Mouse (Mus musculus) central nervous system, embryonic 14 days (tissue): ENCODE measurements around the gene Lenep. TPM values are rescaled to one million over a fixed set of nuclear protein-coding genes. Genes with fewer than 3 reads are reported as not detected.

Experiments used
- polyA plus RNA-seq: library from polyadenylated mRNA; depleted of rRNA; stranded (reverse); fragments of >200 nt; gene quantifications from 2 replicates; pipeline ENCODE4 v1.2.3, GENCODE M21; 2012; rRNA removed

Gene Lenep
- 4.3 and 5.9 TPM in 2 replicates for polyA plus RNA-seq

DNA sequence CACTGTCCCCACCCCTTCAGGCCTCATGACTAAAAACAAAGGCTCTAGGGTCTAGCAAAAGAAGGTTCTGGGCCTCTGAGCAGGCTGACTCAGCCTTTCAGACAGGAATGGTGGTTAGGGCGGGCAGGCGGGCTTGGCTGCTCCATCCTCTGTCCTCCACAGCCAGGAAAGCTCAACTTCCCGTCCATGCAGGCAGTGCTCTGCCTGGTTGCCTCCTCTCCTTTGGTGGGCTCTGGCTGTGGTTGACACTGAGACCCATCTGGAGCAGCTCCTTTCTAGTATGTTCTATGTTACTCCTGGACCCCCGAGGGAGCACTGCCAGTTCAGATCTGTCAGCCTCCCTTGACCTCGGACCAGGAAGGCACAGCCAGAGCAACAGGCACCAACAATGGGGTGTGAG lies at the start of gene Lenep:
Gene Lenep, minus strand, starts transcription at position 101 of the 400 bp plus-strand sequence.

DNA sequence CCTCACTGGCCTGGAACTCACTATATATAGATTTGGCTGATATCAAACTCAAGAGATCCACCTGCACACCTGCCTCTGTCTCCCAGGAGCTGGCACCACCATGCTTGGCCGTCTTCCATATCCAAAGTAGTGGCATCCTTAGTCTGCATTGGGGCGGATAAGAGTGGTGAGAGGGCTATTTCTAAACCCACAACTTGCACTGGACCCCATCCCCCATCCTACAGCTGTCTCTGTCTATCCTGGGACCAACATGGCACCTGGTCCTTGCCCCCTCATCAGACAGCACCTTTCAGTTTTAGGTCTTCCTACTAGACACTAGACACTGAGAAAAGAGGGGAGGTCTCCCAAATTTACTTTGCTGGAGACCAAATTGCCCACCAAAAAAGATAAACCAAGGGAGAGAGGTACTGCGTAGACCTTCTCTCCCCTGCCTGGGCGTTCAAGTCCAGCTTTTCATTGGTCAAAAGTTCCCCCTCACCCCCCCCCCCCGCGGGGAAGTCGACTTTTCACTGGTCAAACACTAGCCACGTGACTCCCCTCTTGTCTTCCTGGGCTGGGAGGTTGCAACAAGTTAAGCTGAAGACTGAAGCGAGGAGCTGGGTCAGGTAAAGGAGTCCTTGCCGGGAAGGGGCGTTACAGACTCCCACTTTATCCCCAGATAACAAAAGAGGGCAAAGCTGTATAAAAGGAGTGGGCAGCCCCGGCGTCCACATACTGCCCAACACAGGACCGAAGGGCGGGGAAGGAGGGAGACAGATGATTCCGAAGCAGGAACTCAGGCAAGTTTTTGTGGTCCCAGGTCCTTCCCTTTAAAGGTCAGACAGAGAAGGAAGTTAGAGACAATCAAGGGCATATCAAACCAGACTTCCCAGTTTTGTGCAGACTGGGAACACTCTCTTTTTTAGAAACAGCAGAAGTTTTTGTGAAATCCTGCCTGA lies 33.9 kb upstream of the Lenep start, which contains the start of gene Pbxip1:
Gene Pbxip1, plus strand, starts transcription at position 531 of the 938 bp plus-strand sequence.

DNA sequence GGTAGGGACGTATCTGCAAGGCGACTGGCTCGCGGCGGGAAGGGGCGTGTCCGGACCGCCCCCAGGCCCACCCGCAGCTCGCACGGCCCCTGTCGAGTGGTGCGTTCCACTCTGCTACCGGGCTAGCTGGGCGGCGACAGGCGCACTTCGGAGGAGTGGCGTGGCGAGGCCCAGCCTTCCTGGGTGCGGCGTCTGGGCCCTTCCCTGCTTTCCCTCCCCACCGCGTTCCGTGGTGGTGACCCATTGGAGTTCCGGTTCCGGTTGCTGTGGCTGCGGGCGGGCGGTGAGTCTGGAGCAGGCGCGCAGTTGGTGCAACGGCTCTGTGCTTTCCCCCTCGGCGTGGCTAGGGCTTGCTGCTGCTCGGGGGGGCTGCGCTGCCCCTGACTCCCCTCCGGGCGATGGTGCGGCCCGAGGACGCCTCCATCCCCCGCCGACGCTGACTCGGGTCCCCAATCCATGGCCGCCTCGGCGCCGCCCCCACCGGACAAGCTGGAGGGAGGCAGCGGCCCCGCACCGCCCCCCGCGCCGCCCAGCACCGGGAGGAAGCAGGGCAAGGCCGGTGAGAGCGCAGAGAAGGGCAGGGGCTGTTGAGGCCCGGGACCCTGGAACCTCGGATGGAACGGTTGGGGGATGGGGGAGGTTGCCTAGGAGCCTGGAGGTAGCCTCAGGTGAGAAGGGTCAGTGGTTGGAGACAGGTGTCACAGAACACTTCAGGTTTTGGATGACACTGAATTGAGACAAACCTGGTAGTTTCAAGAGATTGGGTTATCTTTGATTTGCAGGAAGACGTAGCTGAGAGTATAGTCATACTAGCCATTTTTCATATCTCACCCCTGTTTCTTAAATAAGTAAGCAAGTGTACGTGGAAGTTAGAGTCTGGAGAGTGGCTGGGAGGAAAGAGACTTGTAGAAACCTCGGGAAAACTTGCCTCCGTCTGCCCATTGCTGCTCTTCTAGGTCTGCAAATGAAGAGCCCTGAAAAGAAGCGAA lies 27.9 kb upstream of the Lenep start, which contains the start of gene Pygo2:
Gene Pygo2, plus strand, starts transcription at position 44 of the 989 bp plus-strand sequence.

DNA sequence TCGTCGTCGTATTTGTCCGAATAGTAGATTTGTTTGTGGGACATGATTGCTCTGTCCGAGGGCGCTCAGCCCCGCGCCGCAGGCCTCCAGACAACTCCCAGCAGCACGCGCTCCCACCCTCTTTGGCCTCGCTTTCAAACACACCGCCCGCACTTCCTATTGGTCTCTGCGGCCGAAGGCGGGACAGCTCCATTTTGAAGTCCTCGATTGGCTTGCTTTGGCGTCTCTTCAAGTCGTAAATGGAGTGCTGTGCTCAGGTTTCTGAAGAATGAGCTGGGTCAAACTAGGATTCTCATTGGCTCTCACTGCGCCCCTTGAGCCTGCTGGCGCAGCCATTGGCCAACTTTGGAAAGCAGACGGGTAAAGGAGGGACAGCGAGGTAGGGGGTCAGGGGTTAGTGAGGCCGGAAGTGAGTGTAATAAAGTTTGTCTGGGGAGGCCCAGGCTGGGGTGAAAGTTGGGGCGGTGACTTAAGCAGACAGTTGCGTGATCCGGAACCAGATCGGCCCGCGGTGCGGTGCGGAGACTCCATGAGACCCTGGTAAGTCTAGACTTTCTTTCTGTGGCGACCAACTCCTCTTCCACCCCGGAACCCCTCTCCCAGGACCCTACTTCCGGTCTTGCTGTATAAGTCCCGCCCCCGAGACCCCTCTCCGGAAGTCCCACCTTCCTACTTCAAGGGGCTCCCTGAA lies 15.7 kb upstream of the Lenep start, which contains the start of the genes Cks1b and Shc1:
Gene Cks1b, minus strand, starts transcription at position 214 of the 691 bp plus-strand sequence.
Gene Shc1, plus strand, starts transcription at position 274 of the 691 bp plus-strand sequence.

DNA sequence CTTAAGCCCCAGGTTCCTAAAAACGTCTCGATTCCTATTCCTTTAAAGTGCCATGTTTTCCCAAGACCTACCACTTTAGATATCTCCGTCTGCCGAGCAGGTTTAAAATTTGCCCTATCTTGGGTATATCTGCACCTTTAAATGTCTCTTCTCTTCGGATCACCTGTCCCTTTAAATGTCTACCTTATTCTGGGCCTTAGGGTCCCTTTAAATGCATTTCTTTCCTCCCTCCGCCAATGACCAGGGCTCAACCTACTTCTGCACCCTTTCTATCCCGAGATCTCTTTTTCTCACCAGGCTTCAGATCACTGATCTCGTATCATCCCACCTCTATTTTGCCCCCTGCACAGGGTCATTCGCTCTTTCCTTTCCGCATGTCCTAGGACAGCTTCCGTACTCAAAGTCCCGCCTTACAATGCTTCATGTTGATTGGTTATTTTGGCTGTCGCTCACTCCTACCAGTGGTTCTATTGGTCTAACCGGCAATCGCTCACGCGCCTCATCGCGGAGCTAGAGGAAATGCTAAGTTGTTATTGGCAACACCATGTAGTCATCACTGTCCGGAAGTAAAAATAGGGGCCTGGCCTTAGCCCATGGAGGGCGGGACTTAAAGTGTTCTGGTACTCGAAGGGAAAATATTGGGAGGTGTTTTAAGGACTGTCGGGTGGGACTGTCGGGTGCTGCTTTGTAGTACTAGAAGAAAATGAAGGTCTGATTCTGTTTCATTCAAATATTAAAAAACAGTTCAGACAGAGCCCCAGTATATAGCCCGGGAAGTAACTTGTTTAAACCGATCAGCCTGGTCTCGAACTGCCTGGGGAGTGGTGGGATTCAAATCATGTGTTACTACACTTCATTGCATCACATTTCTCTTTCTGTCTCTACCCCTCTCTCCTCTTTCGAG lies 9.1 kb upstream of the Lenep start, which contains the start of gene Flad1:
Gene Flad1, minus strand, starts transcription at position 381 of the 904 bp plus-strand sequence.

DNA sequence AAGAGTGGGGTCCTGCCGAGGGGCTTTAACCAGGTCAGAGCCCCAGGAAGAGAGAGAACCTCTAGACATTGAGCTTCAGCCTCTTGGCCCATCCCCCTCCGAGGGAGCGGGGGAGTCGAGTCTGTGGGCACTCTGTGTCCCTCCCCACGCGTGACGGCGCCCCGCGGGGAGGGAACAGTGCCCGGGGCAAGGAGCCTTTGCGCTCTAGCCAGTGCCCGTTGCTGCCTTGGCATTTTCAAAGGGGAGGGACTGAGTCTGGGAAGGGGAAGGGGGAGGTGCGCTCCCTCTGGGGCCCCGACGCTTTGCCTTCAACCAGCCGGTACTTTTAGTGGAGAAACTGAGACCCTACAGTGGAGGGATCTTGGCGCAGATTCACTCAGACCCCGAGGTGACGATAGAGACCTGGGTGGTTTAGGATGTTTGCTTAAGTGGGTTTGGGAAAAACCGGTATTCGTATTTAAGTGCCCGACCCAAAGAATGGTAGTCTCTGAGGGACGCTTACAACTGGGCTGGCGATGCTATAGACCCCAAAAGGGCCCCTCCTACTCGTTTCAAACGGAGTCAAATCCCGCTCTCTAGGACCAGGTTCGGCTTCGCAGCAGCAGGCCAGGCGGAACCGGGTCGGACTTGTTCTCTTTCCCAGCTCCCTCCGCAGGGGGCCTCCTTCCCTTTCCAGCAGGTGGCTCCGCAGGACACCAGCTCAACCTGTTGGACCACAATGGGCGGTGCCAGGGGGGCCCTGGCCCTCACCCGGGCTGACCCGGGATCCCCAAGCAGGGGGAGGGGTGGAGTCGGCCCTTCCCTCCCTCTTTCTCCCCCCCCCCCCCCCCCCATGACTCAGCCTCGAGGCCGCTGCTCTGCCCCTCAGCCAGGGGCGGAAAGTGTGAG lies 8.3 kb downstream of the Lenep start, which contains the start of gene Zbtb7b:
Gene Zbtb7b, minus strand, starts transcription at position 771 of the 888 bp plus-strand sequence.

DNA sequence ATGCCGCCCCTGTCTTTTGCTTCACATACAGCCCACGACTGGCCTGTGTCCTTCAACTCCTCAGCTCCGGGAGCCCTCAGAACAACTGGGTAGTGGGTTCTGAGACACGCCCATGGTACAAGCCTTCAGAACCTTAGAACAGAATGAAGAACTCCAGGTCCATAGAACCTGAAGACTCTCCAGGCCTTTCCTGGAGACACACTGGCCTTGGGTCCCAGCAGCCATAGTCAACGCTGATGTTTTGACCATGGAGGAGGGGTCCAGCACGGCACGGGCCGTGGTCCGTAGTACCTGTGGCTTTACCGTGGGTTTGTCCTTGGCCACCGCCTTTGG lies 37.5 kb downstream of the Lenep start, which contains the start of gene Dcst1:
Gene Dcst1, minus strand, starts transcription at position 101 of the 333 bp plus-strand sequence.

DNA sequence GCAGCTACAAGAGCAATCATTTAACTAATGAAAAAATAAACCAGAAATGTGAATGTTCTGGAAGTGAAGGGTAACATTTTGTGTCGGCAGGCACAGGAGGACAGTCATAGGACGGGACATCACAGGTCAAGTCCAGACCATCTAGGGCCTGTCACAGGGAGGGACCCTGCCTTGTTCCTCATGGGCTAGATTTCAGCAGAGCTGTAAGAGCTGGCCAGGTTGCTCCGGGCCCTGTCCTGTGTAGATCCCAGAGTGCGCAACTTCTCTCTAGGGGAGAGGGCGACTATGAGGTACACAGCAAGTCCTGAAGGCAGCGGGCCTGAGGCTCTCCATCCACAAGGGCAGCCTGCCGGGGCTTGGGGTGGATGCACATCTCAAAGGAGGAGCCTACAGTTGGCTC lies 40.9 kb downstream of the Lenep start, which contains the start of gene Dcst2:
Gene Dcst2, plus strand, starts transcription at position 301 of the 400 bp plus-strand sequence.

Other genes with a start within 250 kb of the Lenep start
- 39.0 and 45.4 TPM in 2 replicates for gene Hcn3, start 242.6 kb downstream of the Lenep start, polyA plus RNA-seq
- gene Clk2, start 238.0 kb downstream of the Lenep start, polyA plus RNA-seq = 134 and 139 TPM in 2 replicates
- 126 and 132 TPM in 2 replicates for gene Scamp3, start 225.3 kb downstream of the Lenep start, polyA plus RNA-seq
- 73.1 and 87.3 TPM in 2 replicates for gene Fam189b, start 219.7 kb downstream of the Lenep start, polyA plus RNA-seq
- 51.1 and 54.2 TPM in 2 replicates for gene Gba, start 199.9 kb downstream of the Lenep start, polyA plus RNA-seq
- gene Thbs3, start 187.6 kb downstream of the Lenep start, polyA plus RNA-seq = 175 and 182 TPM in 2 replicates
- 162 and 175 TPM in 2 replicates for gene Mtx1, start 175.7 kb downstream of the Lenep start, polyA plus RNA-seq
- gene Muc1, start 173.7 kb downstream of the Lenep start, polyA plus RNA-seq = 9.0 and 10.7 TPM in 2 replicates
- 101 and 102 TPM in 2 replicates for gene Krtcap2, start 156.8 kb downstream of the Lenep start, polyA plus RNA-seq
- gene Trim46, start 156.5 kb downstream of the Lenep start, polyA plus RNA-seq = 104 and 109 TPM in 2 replicates
- 175 and 201 TPM in 2 replicates for gene Dpm3, start 143.4 kb downstream of the Lenep start, polyA plus RNA-seq
- 57.4 and 74.4 TPM in 2 replicates for gene Slc50a1, start 132.2 kb downstream of the Lenep start, polyA plus RNA-seq
- 12.7 and 19.2 TPM in 2 replicates for gene Efna1, start 121.7 kb downstream of the Lenep start, polyA plus RNA-seq
- gene Efna3, start 79.8 kb downstream of the Lenep start, polyA plus RNA-seq = 50.5 and 63.6 TPM in 2 replicates
- 23.2 and 25.2 TPM in 2 replicates for gene Efna4, start 64.8 kb downstream of the Lenep start, polyA plus RNA-seq
- gene Adam15, start 52.8 kb downstream of the Lenep start, polyA plus RNA-seq = 60.2 and 80.6 TPM in 2 replicates
- gene Dcst2, start 40.8 kb downstream of the Lenep start, polyA plus RNA-seq = 0.31 and 0.36 TPM in 2 replicates
- 0.05 and 0.10 TPM in 2 replicates for gene Dcst1, start 37.5 kb downstream of the Lenep start, polyA plus RNA-seq
- gene Zbtb7b, start 8.0 kb downstream of the Lenep start, polyA plus RNA-seq = 2.3 and 4.1 TPM in 2 replicates
- gene Flad1, start 9.1 kb upstream of the Lenep start, polyA plus RNA-seq = 44.4 and 51.7 TPM in 2 replicates
- 129 and 142 TPM in 2 replicates for gene Cks1b, start 15.6 kb upstream of the Lenep start, polyA plus RNA-seq
- gene Shc1, start 15.7 kb upstream of the Lenep start, polyA plus RNA-seq = 28.8 and 52.2 TPM in 2 replicates
- 63.1 and 63.3 TPM in 2 replicates for gene Pygo2, start 27.4 kb upstream of the Lenep start, polyA plus RNA-seq
- 11.9 and 16.8 TPM in 2 replicates for gene Pbxip1, start 33.9 kb upstream of the Lenep start, polyA plus RNA-seq
- gene Pmvk, start 51.7 kb upstream of the Lenep start, polyA plus RNA-seq = 74.1 and 83.7 TPM in 2 replicates
- 9.8 and 11.5 TPM in 2 replicates for gene Kcnn3, start 117.4 kb upstream of the Lenep start, polyA plus RNA-seq